ENCODE assay signal across 9 mouse cellular contexts in the genomic region with DNA sequence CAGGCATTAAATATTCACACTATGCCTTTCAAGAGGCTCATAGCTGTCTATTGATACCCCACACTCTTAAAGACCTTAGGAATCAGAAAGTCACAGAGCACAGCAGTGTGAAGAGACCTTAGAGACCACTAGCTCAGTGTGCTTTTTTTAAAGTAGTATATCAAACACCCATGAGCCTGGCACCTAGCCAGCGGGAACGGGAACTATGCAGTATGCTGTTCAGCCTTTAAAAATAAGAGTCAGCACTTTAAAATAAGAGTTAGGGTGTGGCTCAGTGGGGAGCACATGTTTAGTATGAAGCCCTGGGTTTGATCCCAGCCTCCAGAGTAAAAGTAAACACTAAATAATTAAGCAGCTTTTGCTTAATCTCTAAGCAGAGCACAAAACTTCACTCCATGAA. TPM values are rescaled to one million over a fixed set of nuclear protein-coding genes. Genes with fewer than 3 reads are reported as not detected.
DNase-seq lines count a peak whose midpoint lies in the region; ATAC-seq and TF ChIP-seq lines count a peak whose summit lies in the region.
"Had no signal": no experiment of that assay in that cellular context is flagged by ENCODE, and none has a peak within 500 bp of the region (broad histone marks: within the 10 kb centered on the region; RNA-seq: fewer than 3 reads in every experiment).

No protein-coding gene starts in this region.

- H3K27me3 ChIP-seq in midbrain, embryonic 14.5 days (ENCODE audit: control insufficient read depth, insufficient read depth, low read length), result no peaks in the 10 kb centered on the region
- no peaks in the 10 kb centered on the region for H3K27me3 ChIP-seq in midbrain, embryonic 15.5 days (replicated peaks)
- H3K27me3 ChIP-seq in lung, embryonic 15.5 days, result no peaks in the 10 kb centered on the region
- no peaks in the 10 kb centered on the region for H3K27me3 ChIP-seq in hindbrain, embryonic 14.5 days (ENCODE audit: control insufficient read depth, insufficient read depth, low read length)
- no peaks in the 10 kb centered on the region for H3K27me3 ChIP-seq in thymus, adult 2 months (ENCODE audit: control insufficient read depth, insufficient read depth, low read length)

- no peak overlapping the region for H3K4me3 ChIP-seq in midbrain, embryonic 14.5 days (replicated peaks; ENCODE audit: low read depth, low read length)
- no peak overlapping the region for H3K4me3 ChIP-seq in midbrain, embryonic 15.5 days
- H3K4me3 ChIP-seq in lung, embryonic 15.5 days, result no peak overlapping the region
- no peak overlapping the region for H3K4me3 ChIP-seq in hindbrain, embryonic 14.5 days (replicated peaks; ENCODE audit: low read length)
- no peak overlapping the region for H3K4me3 ChIP-seq in thymus, adult 2 months (ENCODE audit: control insufficient read depth, insufficient read depth, low read length)

- no peak for TF ChIP-seq CTCF in thymus, adult 2 months (IDR thresholded peaks at IDR 0.05; ENCODE audit: borderline replicate concordance, control insufficient read depth, extremely low read depth, insufficient read depth, low read length, poor library complexity)

- DNase-seq in embryo, embryonic 11 days, result peak; percentile 1
- DNase-seq in embryo, embryonic 10.5 days (ENCODE audit: low spot score), result no peak
- DNase-seq in midbrain, embryonic 14.5 days, result peak; percentile 3
- peak; percentile 30 for DNase-seq in gastrocnemius, postnatal 10 days
- no peak for DNase-seq in hindbrain, embryonic 14.5 days (ENCODE audit: low spot score)
- DNase-seq in thymus, adult 2 months, result no peak

- no peak overlapping the region for H3K4me2 ChIP-seq in midbrain, embryonic 14.5 days (ENCODE audit: low read length)
- H3K4me2 ChIP-seq in midbrain, embryonic 15.5 days, result no peak overlapping the region
- no peak overlapping the region for H3K4me2 ChIP-seq in lung, embryonic 15.5 days
- H3K4me2 ChIP-seq in hindbrain, embryonic 14.5 days (replicated peaks), result no peak overlapping the region

- no peaks in the 10 kb centered on the region for H3K9me3 ChIP-seq in midbrain, embryonic 14.5 days (ENCODE audit: control insufficient read depth, low read length)
- H3K9me3 ChIP-seq in midbrain, embryonic 15.5 days, result no peaks in the 10 kb centered on the region
- no peaks in the 10 kb centered on the region for H3K9me3 ChIP-seq in lung, embryonic 15.5 days
- H3K9me3 ChIP-seq in hindbrain, embryonic 14.5 days (ENCODE audit: control insufficient read depth, low read length), result no peaks in the 10 kb centered on the region

- 0 out of 2 replicates have a peak, but pooled peaks cover 5% of the 10 kb centered on the region for H3K36me3 ChIP-seq in midbrain, embryonic 14.5 days (ENCODE audit: control insufficient read depth, insufficient read depth, low read length)
- no peaks in the 10 kb centered on the region for H3K36me3 ChIP-seq in midbrain, embryonic 15.5 days (replicated peaks)
- no peaks in the 10 kb centered on the region for H3K36me3 ChIP-seq in lung, embryonic 15.5 days
- peaks cover 11% of the 10 kb centered on the region for H3K36me3 ChIP-seq in hindbrain, embryonic 14.5 days (replicated peaks; ENCODE audit: control insufficient read depth, insufficient read depth)
- H3K36me3 ChIP-seq in thymus, adult 2 months (ENCODE audit: control insufficient read depth, insufficient read depth, low read length), result no peaks in the 10 kb centered on the region

- TF ChIP-seq POLR2A in thymus, adult 2 months (IDR thresholded peaks at IDR 0.05; ENCODE audit: control insufficient read depth, extremely low read depth, insufficient read depth, low read length, poor library complexity), result no peak

- no peak overlapping the region for H3K27ac ChIP-seq in midbrain, embryonic 14.5 days (replicated peaks; ENCODE audit: low read depth, low read length)
- no peak overlapping the region for H3K27ac ChIP-seq in midbrain, embryonic 15.5 days
- H3K27ac ChIP-seq in lung, embryonic 15.5 days, result no peak overlapping the region
- no peak overlapping the region for H3K27ac ChIP-seq in hindbrain, embryonic 14.5 days
- H3K27ac ChIP-seq in thymus, adult 2 months (ENCODE audit: control insufficient read depth, insufficient read depth, low read length), result no peak overlapping the region

- no peaks in the 10 kb centered on the region for H3K4me1 ChIP-seq in midbrain, embryonic 14.5 days (ENCODE audit: control insufficient read depth, insufficient read depth, low read length)
- H3K4me1 ChIP-seq in midbrain, embryonic 15.5 days, result no peaks in the 10 kb centered on the region
- H3K4me1 ChIP-seq in lung, embryonic 15.5 days, result 0 out of 2 replicates have a peak, but pooled peaks cover 3% of the 10 kb centered on the region
- no peaks in the 10 kb centered on the region for H3K4me1 ChIP-seq in hindbrain, embryonic 14.5 days (replicated peaks; ENCODE audit: control insufficient read depth, insufficient read depth, low read length)
- H3K4me1 ChIP-seq in thymus, adult 2 months (replicated peaks; ENCODE audit: control insufficient read depth, insufficient read depth, low read length), result no peaks in the 10 kb centered on the region

- WGBS in midbrain, embryonic 14.5 days, result 53% methylated on average over 2 of the region's 2 CpGs
- WGBS in midbrain, embryonic 15.5 days, result 60% methylated on average over 2 of the region's 2 CpGs
- 21% methylated on average over 2 of the region's 2 CpGs for WGBS in lung, embryonic 15.5 days
- 43% methylated on average over 2 of the region's 2 CpGs for WGBS in hindbrain, embryonic 14.5 days
- WGBS in thymus, adult 2 months, result 10% methylated on average over 2 of the region's 2 CpGs

- ATAC-seq in midbrain, embryonic 14.5 days (ENCODE audit: low FRiP score, low TSS enrichment), result no peak
- no peak for ATAC-seq in midbrain, embryonic 15.5 days (replicated peaks)
- peak; percentile 49; the same call in 1 of the 2 replicates for ATAC-seq in lung, embryonic 15.5 days (ENCODE audit: borderline replicate concordance, extremely low read depth, low FRiP score, low TSS enrichment)
- ATAC-seq in hindbrain, embryonic 14.5 days (ENCODE audit: low FRiP score), result no peak

- no peak overlapping the region for H3K9ac ChIP-seq in midbrain, embryonic 14.5 days (replicated peaks; ENCODE audit: low read length)
- no peak overlapping the region for H3K9ac ChIP-seq in midbrain, embryonic 15.5 days
- H3K9ac ChIP-seq in lung, embryonic 15.5 days, result no peak overlapping the region
- H3K9ac ChIP-seq in hindbrain, embryonic 14.5 days, result no peak overlapping the region

RNA-seq across cellular contexts. Expression of a gene that starts 12.7 kb away (rescaled TPM):
- polyA plus RNA-seq in midbrain, embryonic 14.5 days (2014; fragmentation: Nextera tagmentation; extraction: Ambion mirVana), result 36.3 and 50.4 TPM in 2 replicates
- 32.9 and 37.3 TPM in 2 replicates for polyA plus RNA-seq in midbrain, embryonic 15.5 days (2015; fragmentation: Nextera tagmentation; extraction: Ambion mirVana)
- 1 to 10 TPM; 3.2 to 5.0 TPM for total RNA-seq in gastrocnemius, postnatal 10 days (2021)
- 28.4 and 31.1 TPM in 2 replicates for polyA plus RNA-seq in lung, embryonic 15.5 days (2015; fragmentation: Nextera tagmentation; extraction: Ambion mirVana)
- 37.3 and 40.8 TPM in 2 replicates for polyA plus RNA-seq in hindbrain, embryonic 14.5 days (2014; fragmentation: Nextera tagmentation; extraction: Ambion mirVana)
- 0.08 and 0.09 TPM in 2 replicates for polyA plus RNA-seq in thymus, adult 2 months (2012; rRNA removed)
- total RNA-seq: megakaryocyte-erythroid progenitor cell, adult 5-6 weeks had no signal

RNA-seq across cellular contexts. Expression of a gene that starts 32.1 kb away (rescaled TPM):
- 29.4 and 36.8 TPM in 2 replicates for polyA plus RNA-seq in midbrain, embryonic 14.5 days (2014; fragmentation: Nextera tagmentation; extraction: Ambion mirVana)
- 34.9 and 35.8 TPM in 2 replicates for polyA plus RNA-seq in midbrain, embryonic 15.5 days (2015; fragmentation: Nextera tagmentation; extraction: Ambion mirVana)
- total RNA-seq in gastrocnemius, postnatal 10 days (2021), result 10 to 100 TPM in 1 of 2 experiments, 1 to 10 TPM in 1; 9.8 to 12.1 TPM
- polyA plus RNA-seq in lung, embryonic 15.5 days (2015; fragmentation: Nextera tagmentation; extraction: Ambion mirVana), result 16.1 and 19.4 TPM in 2 replicates
- 35.9 and 36.9 TPM in 2 replicates for polyA plus RNA-seq in hindbrain, embryonic 14.5 days (2014; fragmentation: Nextera tagmentation; extraction: Ambion mirVana)
- polyA plus RNA-seq in thymus, adult 2 months (2012; rRNA removed), result 7.1 and 8.2 TPM in 2 replicates

Comparison
In these comparisons a context has a peak if more than half of its experiments do, and no peak if none do; other contexts are left out.
1. DNase-seq: peak in embryo, embryonic 11 days (single experiment), midbrain, embryonic 14.5 days (single experiment) and gastrocnemius, postnatal 10 days (single experiment); none in embryo, embryonic 10.5 days (single experiment), hindbrain, embryonic 14.5 days (single experiment) and thymus, adult 2 months (single experiment).
2. RNA of a gene that starts 12.7 kb away (polyA plus RNA-seq): 36.3 to 50.4 TPM in midbrain, embryonic 14.5 days, 32.9 to 37.3 TPM in midbrain, embryonic 15.5 days, 37.3 to 40.8 TPM in hindbrain, embryonic 14.5 days and 28.4 to 31.1 TPM in lung, embryonic 15.5 days; 0.08 to 0.09 TPM in thymus, adult 2 months; every median in the first group is over 10 times any median in the second.